Mouse (Mus musculus): ENCODE results near the gene Dync1i2.

DNA sequence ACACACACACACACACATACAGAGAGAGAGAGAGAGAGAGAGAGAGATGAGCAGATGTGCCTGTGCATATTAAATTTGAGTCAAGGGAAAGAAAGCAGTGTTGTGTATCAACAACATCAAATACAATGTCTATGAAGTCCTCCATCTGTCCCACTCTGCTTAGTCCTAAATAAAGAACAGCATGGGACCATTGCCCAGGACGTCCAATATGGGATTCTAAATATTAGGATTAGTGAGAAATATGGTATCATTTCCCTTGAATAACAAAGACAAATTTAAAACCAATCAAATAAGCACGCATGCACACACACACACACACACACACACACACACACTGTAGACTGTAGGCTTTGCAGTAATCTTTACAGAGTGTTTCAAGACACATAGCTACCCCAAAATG, 9.6 kb upstream of the Dync1i2 start:
- TF ChIP-seq GATA1 (IDR thresholded peaks at IDR 0.05; ENCODE audit: borderline replicate concordance, low read length), result no peak
- TF ChIP-seq FLI1 (IDR thresholded peaks at IDR 0.05; ENCODE audit: low read length), result no peak
